Mouse (Mus musculus) cerebellum, adult 11 months (tissue): ENCODE results near the gene Olfr723.
"Not testable (repeated sequence)": the region's sequence is repeated elsewhere in the genome, so short reads cannot be mapped to it uniquely, and the experiment has no call there.

Source experiments
- DNase-seq: peaks from one replicate; pipeline ENCODE4 v3.0.0; 2022

Gene Olfr723

DNA sequence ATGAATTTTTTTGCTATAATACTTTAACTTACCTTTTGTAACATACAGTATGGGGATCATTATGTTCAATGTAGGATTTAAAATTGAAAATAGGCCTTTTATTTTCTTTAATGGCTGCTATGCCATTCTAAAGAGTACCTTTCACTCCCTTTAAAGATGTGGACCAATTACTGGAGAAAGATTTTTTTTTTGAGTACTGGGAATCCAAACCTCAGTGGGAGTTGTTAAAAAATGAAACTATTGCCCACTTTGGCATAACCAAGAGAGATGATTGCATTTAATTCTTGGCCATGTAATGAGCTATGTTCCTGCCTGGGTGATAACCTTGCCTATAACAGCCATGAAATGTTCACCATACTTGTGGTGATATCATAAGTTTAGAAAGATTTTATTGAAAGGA is at the start of gene Olfr723:
TSS of gene Olfr723 (minus strand) at position 101 of the 400 bp plus-strand sequence.
- DNase-seq = not testable (repeated sequence)

DNA sequence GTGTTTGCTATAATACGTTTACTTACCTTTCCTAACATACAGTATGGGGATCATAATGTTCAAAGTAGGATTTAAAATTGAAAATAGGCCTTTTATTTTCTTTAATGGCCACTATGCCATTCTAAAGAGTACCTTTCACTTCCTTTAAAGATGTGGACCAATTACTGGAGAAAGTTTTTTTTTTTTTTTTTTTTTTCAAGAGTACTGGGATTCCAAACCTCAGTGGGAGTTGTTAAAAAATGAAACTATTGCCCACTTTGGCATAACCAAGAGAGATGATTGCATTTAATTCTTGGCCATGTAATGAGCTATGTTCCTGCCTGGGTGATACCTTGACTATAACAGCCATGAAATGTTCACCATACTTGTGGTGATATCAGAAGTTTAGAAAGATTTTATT is 31.6 kb upstream of the Olfr723 start, which contains the start of gene Olfr724:
TSS of gene Olfr724 (minus strand) at position 101 of the 400 bp plus-strand sequence.
- DNase-seq = not testable (repeated sequence)

DNA sequence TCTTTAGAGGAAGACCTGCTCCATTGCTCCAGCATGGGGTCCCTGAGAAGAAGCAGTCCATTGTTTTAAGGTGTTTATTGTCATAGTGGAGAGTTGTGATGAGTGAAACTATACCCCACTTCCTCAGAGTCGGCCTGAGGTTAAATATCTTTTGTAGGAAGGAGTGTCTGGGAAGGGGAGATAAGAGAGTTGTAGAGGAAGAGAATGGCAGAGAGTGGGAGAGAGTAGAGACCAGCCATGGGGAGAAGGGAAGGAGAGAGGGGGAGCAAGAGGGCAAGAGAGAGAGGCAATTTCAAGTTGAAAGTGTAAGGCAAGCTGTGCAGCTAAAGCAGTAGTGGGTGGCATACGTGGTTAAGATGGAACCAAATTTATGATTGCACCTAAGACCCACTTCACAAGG is 24.3 kb upstream of the Olfr723 start:
- DNase-seq = no peak

DNA sequence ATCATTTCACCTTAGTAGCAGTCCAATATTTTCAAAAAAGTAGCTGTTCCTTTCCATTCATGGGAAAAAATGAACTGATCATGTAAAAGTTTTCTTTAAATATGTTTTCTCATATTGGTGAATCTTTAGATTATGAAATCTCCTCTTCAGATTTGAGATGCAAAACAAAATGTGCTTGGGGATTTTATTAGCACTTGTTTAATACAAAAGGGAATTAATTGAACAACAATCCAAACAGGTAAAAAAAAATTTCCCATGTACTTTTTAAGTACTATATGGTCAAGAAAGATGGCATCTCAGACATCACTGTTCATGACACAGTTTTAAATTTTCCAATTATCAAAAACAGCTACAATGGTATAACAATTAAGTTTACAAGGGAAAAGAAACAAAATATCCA is 29.7 kb downstream of the Olfr723 start, which contains the start of gene Olfr722:
TSS of gene Olfr722 (minus strand) at position 101 of the 400 bp plus-strand sequence.
- DNase-seq = no peak
